Mouse (Mus musculus) frontal cortex, postnatal 36 days (tissue): ENCODE data around the gene Mapk10.

Experiments used
- DNase-seq, 2 experiments: peaks; one replicate each; pipeline ENCODE4 v3.0.0; 2022; ENCODE audit warnings: low spot score in 2 of 2

The Mapk10 gene

DNA sequence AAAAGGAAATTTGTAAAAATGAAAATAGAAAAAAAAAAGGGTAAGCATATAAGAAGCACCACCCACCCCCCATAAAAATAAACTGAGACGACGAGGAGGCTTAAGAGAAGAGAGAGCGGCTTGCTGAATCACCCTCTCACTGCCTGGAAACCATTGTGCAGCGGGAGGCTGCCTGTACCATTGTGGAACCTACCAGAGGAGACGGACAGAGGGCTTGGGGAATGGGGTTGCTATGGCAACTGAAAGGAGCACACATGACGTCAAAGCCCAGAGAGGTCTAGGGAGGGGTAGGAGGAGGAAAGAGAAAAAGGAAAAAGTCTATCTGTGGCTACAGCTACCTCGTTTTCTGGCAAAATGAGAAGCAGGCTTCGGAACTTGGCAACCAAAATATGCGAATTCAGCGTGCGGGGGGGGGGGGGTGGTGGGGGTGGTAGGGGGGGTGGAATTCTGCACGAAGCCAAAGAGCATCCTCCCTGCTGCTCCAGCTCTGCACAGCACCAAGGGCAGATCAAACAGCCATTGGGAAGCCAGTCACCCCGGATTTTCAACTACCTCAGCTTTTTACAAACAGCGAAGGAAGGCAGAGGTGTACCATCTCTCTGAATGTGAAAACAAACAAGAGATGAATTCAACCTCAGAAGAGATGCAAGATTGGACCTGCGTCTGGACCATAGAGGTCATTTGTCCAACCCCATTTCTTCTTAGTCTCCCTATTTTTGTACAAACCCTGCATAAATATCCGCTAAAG is at the start of gene Mapk10:
Mapk10 (minus strand) TSS at position 234 of the 748 bp plus-strand sequence.
- peak; percentile 90 to 93 for DNase-seq

DNA sequence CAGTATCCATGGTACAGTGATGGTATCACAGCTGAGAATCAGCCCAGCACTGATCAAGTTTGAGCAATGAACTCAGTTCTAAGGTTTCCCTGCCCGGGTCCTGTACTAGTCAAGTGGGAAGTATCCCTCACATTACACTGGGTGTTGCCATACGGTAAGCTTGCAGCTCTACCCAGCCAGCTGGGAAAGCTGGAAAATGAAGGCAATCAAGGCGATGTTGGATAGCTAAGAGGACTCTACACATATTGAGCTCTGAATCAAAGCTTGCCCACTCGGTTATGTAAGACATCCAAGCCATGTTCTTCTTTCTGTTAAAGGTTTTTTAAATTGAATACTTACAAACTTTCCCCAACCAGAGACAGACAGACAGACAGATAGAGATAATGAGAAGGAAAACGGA is 45.0 kb upstream of the Mapk10 start:
- DNase-seq = no peak

DNA sequence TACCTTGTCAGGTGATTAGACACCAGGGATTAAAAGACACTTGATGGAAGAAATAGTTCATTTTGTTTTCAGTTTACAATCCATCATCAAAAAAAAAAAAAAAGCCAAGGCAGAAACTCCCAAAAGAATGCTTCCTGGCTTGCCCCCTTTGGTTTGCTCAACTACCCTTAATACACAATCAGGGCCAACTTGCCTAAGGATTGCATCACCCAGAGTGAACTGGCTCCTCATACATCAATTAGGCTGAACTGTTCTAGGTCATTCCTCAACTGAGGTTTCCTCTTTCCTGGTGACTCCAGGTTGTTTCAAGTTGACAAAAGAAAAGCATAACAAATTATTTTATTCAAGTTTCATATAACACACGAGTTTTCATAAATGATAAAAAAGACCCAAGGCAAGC is 31.3 kb upstream of the Mapk10 start:
- DNase-seq = no peak

DNA sequence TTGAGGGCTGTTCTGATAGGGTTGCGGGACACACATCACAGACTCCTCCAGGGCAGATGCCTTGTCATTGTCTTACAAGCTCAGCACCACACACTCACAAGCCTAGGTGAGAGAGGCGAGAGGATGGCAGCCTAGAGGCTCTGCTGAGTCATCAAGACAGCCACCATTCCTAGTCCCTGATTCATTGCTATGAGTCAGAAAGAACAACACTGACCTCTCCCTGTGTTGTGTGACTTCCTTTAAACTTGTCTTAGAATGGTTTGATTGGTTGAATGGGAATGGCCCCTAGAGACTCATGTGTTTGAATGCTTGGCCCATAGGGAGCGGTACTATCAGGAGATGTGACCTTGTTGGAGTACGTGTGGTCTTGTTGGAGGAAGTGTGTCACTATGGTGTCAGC is 20.7 kb upstream of the Mapk10 start:
- no peak for DNase-seq

DNA sequence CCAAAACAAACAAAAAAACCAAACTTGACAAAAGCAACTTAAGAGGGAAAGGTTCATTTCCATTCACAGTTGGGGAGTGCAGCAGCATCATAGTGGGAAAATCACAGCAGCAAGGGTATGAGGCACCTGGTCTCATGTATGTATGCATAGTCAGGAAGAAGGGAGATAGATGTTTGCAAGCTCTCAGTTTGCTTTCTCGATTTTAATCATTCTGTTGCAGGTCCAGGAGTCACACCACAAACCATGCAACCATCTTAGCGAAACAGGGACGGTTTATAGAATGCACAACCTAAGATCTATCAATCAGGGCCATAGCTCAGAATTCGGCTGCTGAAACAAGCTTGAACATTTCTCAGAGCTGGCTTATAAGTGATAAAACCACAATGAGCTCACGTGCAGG is 19.2 kb upstream of the Mapk10 start:
- no peak for DNase-seq

DNA sequence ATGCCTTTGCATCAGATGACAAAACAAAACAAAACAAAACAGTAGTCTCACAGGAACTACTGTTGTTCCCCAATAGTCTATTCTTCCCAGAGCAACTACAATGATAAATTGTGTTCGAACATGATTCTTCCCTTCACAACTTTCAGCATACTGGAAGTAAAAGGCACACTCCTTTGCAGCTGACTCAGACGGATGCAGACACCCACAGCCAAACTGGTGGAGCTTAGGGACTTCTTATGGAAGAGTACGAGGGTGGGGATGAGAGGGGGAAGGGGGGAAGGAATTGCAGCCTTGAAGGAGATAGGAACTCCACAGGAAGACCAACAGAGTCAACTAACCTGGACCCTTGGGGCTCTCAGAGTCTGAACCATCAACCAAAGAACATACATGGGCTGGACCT is 18.2 kb upstream of the Mapk10 start:
- DNase-seq = no peak

DNA sequence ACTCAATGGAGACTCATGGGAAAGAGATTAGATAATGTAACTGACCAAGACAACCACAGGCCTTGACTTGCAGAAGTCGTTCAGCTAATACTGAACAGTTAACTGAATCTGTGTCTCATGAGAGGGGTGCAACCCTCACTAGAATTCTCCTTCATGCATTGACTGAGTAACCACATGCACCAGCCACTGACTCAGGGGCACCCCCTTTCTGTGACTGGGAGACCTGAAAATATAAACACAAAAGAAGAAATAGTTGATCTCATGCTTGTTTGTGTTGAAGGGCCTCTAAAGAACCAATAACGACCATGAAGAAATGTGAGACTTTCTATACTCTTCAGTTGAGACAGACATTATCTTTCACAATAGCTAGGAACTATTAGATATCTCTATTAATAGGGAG is 10.9 kb upstream of the Mapk10 start:
- no peak for DNase-seq

DNA sequence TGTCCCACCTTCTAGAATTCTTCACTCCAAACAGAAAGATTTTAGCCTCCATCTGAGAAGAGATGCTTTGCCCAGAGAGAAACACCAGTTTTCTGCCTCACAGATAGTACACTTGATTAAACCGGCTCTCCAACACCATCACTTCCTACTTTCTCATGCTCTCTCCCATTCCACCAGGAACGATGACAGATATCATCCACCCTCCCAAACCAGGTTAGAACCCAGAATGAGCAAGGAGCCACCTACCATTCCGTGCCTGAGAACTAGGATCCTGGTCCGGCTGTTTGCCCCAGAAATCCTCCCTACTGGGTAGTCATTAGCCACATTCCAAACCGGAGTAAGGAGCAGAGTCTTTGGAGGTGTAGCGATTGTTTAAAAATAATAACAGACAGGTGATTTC is 490 bp downstream of the Mapk10 start:
- DNase-seq = peak in 1 of 2 experiments; percentile 27

DNA sequence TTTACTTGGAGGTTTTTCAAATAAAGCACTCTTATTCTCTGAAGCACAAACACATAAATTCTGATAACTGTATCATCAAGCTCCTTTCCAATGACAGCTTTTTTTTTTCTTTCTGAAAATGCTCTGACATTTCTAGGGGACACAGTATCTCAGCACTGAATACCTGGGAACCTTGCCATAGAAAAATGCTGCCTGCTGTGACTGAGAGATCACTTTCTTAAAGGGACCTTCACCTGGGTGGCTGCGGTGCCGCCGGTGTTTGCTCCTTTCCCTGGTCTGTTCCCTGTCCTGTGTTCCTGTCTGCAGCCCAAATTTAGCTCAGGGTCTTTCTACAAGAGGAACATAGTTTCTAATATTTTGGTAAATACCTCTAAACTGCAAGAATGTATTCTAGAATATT is 1.1 kb downstream of the Mapk10 start:
- DNase-seq = peak in 1 of 2 experiments; percentile 35

DNA sequence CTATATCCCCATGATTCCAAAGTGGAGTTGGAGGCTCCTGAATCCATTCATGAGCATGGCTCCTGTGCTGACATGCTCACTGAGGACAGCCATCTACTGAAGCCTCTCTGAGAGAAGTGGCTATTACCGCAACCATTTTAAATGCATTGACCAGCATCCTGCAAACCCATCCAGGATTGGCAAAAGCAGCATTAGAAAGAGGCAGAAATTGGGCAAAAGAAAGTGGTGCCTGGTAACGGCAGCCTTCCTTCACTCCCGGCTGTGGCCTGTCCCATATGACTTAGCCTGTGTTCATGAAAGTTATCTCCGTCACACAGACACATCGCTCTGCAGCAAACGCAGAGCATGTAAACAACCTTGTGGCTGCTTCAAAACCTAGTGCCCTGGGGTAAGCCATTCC is 1.6 kb downstream of the Mapk10 start:
- peak in 1 of 2 experiments; percentile 40 for DNase-seq

DNA sequence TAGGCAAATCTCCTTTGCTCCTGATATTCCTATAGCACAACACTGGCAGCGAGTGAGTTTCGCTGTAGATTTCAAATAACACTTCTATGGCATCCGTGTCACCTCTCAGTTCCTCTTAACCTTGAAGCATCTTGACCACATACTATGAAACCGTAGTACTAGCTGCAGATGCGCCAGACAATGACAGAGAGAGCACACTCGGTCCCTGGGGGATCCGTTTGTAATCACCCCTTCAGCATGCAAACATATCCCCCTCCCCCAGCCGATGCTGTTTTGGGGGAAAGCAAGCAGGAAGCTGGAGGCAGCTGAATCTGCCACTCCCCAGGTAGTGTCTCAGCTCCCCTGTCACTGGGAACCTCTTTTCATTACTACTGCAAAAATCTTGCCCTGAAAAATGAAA is 2.3 kb downstream of the Mapk10 start:
- DNase-seq = peak in 1 of 2 experiments; percentile 33

DNA sequence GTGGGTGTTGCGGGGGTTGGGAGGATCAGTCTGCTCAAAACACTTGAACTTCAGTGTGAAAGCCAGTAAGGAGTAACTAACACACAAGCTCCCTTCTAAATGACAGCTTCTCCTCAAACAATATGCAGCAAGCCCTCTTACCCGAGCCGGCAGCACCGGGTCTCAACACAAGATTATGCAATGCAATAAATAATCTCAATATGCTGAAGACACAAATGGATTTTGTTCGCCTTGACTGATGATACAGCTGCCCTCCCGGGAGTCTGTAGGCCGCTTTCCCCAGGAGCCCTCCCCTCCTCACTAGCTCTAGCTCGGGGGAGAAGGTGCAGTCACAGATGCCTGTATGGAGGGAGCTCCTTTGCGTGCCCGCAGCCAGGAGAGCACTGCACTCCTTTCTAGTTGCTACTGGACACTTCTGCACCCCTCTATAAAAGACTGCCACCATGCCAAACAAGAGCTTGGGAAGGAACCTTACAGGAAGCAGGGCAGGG is 3.1 kb downstream of the Mapk10 start:
- DNase-seq = peak; percentile 50 to 53

DNA sequence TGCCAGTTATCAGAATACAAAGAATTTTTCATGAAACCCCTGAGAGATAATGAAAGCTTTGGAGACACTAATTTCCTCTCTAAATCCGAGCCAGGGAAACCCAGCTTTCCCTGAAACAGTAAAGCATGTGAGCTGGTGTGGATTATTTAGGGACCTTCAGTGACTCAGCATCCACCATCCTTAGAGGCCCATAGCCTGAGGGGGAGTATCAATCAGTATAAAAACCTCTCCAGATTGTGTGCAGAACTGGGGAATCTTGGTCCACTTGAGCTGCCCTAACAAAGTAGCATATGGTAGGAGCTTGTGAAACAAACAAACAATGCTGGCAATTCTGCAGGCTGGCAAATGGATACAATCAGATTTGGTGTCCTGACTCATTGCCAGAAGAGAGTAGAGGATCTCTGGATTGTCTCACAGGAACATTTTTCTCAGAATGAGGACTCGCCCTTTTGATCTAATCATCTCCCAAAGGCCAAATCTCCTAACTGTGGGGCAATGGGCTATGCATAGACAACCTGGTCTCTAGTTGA is 13.3 kb downstream of the Mapk10 start:
- DNase-seq = no peak

DNA sequence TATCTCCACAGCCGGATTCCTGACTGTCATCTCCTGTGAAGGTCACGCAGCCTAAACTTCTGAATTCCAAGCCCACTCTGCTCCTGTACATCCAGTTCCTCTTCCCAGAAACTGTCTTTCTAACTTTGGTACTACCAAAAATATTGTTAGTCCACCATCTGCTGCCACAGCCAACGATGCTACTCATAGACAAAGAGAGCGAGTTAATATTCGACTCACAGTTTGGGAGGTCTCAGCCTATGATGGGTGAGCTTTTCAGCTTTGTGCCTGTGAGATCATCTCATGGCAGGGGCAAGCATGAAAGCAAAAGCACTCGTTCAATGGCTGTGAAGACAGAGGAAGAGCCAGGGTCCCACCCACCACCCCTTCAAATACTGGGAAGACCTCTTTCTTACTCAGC is 16.6 kb downstream of the Mapk10 start:
- DNase-seq = no peak

DNA sequence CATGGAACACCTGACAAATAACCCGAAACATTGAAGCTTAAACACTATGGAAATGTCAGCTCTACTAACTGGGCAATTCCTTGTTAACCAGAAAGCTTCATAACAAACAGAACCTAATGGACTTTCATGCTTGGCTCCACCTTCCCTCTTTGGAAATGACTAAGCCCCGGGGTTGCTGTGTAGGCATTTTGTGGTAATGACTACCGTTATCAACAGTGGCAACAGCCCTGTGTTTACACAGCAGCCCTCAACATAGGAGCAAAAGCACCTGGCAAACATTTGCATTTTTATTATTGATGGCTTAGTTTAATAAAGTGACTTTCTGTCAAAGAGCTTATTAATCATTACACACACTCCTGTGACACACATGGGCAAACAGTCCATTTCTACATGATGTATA is 17.4 kb downstream of the Mapk10 start:
- DNase-seq = no peak

DNA sequence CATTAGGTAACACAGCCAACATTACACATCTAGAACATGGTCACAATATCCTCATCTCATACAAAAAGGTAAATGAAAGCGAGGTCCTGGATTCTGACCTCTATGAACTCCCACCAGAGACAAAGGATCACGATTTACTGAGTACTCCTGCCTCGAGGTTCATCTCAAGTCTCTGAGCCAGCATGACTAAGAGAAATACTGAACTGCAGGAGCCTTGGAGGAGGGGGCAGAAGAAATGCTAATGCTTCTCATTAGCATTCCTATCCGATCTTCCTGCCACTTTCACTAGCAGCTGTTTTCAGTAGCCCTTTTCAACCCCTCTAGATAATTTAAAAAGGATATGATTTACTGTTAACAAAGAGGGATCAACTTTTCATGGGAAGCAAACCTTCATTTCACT is 19.6 kb downstream of the Mapk10 start:
- no peak for DNase-seq

DNA sequence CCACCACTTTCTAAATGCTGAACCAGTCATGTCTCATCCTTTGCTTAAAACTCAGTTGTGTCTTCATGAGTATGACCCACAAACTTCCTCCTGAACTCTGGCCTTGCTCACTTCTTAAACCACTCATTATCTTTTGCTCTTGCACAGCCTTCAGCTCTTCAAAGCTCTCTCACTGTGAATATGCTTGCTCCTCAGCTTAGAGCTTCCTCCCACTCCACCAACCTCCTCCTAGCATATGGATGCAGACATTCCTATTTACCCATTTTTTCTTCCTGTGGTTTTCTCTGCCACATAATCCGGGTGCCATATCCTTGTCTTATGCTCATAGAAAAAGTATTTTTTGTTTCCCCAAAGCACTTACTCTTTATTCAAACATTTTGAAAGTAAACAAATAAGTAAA is 26.9 kb downstream of the Mapk10 start:
- peak in 1 of 2 experiments; percentile 44 for DNase-seq

DNA sequence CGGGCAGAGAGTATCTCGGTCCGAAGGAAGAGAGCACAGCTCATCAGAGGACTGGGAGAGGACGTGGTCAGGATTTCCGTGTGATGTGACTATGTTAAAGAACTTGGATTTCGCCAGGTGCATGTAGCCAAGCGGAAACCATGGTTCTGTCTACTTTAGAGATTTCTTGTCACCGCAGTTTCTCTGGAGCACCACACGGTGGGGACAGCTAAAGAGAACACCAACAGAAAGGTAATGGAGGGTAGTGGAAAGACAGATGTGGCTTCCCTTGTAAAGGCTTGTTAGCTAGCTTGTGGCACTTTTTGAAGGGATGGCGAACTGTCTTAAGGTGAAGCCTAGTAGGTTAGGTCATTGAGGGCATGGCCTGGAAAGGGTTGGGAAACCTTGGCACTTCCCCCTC is 29.5 kb downstream of the Mapk10 start:
- no peak for DNase-seq

DNA sequence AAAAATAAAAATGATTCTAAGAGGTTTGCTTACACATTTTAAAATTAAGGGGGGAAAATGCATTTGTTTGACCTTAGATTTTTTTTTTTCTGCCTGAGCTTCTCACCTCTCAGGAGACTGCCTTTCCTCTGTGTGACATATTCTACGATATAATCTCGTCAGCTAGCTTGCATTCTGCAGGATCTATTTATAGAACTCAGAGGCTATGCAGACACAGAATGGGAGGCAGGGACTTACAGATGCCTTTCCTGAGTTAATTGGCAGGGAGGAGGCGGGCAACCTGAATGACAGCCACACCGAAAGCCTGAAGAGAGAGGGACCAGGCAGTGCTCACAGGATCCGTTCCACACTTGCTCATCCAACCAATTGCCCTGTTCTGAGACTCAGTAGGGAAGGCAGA is 34.1 kb downstream of the Mapk10 start:
- no peak for DNase-seq

DNA sequence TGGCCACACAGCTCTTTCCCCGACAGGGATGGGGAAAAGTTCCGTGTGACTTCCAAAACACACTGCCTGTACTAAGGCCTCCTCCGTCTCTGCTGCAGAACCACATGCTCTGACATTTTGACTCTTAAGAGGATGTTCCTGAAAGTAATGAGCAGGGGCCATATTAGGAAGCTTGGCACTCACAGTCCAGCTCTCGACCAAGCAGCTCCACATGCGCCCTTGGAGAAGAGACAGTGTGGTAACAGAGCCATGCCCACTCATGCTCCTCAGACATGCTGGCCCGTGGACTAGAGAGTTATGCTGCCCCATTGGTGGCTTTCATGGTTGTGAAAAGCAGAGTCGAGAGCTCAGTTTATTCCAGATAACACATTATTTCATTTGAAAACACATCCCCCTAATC is 35.1 kb downstream of the Mapk10 start:
- DNase-seq = no peak

DNA sequence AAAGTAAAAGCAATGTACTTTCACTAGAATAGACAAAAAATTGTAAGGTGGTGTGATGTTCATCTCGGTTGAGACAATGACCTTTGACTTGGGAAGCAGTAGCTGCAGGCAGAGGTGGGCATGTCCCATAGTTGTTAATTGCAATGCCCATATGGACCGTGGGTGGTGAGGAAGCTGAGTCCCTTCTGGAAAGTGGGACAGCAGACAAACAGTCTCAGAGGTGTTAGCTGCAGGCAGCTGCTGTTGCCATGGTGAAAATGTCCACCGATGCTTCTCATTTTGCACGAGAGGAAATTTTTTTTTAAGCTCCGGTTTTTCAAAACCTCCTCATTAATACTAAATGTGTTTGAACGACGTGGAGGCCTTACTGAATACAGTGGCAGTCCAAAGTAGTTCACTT is 36.5 kb downstream of the Mapk10 start:
- DNase-seq = peak; percentile 78 to 89

DNA sequence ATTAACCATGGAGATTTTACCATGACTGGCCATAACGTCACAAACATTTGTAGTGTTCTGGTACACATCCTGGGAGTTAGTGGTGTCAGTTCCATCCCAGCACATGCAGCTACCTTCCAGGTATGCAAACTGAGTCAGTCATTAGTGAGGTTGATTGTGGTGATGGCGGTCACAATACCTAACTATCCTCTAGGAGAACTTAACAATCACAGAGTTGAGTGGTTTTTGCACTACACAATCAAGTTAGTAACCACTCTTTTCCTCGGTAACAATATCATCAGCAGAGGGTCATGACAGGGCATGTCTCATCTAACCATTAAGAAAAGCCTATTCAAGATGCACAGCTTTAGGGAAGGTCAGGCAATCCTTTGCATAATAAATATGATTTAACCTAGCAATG is 39.9 kb downstream of the Mapk10 start:
- no peak for DNase-seq

DNA sequence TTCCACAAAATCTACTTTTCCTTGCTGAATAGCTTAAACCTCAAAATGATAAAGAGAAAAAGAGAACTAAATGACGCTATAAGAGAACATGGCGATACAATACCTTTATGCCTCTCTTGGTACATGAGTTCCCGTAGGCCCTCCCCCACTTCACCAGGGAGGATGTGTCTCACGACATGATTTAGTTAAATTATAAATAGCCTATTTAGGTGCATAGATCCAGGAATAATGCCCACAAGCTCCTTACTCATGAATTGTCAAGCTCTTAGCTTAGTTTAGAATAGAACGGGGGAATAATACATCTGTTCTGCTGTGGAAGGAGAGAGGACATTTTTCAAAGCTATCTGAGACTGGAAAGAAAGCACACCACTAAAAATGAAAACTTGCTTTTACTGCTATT is 43.8 kb downstream of the Mapk10 start:
- peak in 1 of 2 experiments; percentile 71 for DNase-seq

DNA sequence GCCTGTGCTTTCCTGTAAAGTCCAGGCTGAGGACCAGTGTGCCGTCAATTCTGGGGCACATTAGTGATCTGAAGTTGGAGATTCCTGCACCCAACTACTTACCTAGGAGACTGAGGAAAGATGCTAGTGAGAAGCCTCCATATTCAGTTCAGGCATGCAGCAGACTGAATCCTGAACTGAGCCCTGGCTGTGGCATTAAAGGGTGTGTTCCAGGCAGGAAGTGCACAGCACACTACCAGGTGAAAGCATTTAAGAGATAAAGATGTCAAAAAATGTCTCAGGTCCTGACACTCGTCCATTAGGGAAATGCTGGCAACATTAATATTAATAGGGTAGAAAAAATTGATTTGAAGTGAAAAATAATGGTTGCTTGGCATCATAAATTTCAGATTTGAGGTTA is 44.4 kb downstream of the Mapk10 start:
- DNase-seq = no peak
